Mouse (Mus musculus): ENCODE measurements around the gene Tomm20.

- TF ChIP-seq CTCF (conservative IDR thresholded peaks at IDR 0.05; ENCODE audit: low read length) (no peak), POU5F1 (IDR thresholded peaks at IDR 0.05; ENCODE audit: borderline replicate concordance, low read length) (no peak), NANOG (IDR thresholded peaks at IDR 0.05; ENCODE audit: borderline replicate concordance, low read length) (no peak)
Measured at GRCm38 (mm10) chr8:126887639-126888006, 58.0 kb downstream of the Tomm20 start.

Data from E14TG2a.4 (cell line).